Mouse (Mus musculus) olfactory bulb, adult 2 months (tissue): ENCODE results near the gene Scly.

Source experiments
- CTCF ChIP-seq: fragments of 200-500 bp; IDR thresholded peaks from 2 replicates; pipeline ENCODE4 v1.5.1; 2012; ENCODE audit warnings: low read depth, mild to moderate bottlenecking, low read length, moderate library complexity; ENCODE audit not compliant: insufficient read depth
- POLR2A ChIP-seq: fragments of 200-500 bp; IDR thresholded peaks from 2 replicates; pipeline ENCODE4 v1.6.1; 2012; ENCODE audit warnings: mild to moderate bottlenecking, low read depth, low read length, moderate library complexity; ENCODE audit not compliant: insufficient read depth

DNA sequence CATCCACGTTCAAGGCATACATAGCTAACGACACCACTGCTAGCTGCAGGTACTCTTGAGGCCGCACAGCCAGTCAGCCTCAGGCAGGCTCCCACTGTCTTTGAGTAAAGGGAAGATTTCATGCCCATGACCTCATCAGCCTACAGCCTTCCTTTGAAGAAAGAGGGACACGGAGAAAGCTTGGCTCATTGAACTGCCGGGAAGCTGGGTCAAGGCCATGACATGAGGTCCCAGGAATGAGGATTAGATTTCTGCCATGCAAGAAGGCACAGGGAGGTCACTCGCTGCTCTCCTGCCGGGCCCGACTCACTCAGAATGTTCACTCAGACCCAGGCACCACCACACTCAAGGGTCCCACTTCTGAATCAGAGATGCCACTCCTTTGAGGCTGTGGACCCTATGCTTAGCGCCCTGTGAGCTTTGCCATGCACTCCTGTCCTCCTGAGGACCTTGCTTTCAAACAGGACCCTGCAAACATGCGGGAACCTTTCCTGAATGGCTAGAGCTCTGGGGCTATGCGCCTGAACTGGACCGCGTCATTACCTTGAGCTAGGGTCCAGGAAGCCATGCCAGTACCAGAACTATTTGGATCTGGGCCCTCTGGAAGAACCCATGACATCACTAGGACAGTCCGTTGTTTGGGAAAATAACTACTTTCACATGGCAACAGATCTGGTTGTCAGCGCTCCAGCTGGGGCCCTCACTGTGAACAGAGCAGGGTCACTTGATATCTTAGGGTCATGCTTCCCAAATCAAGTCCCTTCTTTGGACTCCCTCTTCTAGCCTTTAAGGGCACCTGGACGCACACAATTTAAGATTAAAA, 66.9 kb downstream of the Scly start:
- TF ChIP-seq POLR2A (no peak), CTCF (no peak)
